Mouse (Mus musculus): ENCODE results near the gene Vmn1r2. TPM values are rescaled to one million over a fixed set of nuclear protein-coding genes. Genes with fewer than 3 reads are reported as not detected.
"Not testable (repeated sequence)": the region's sequence is repeated elsewhere in the genome, so short reads cannot be mapped to it uniquely, and the experiment has no call there.

Gene Vmn1r2
- polyA plus RNA-seq, 1 experiment from 2014 or later, result not detected

- WGBS, result 91% methylated on average over 1 of the region's 1 CpGs
- H3K4me1 ChIP-seq (ENCODE audit: control insufficient read depth, insufficient read depth, low read length); H3K9ac ChIP-seq (ENCODE audit: low read depth, low read length); H3K27me3 ChIP-seq (ENCODE audit: control insufficient read depth, insufficient read depth, low read length); ATAC-seq (ENCODE audit: low FRiP score, low TSS enrichment); H3K27ac ChIP-seq (ENCODE audit: low read depth, low read length); H3K4me3 ChIP-seq (ENCODE audit: low read length); H3K4me2 ChIP-seq (replicated peaks; ENCODE audit: low read depth, low read length); H3K36me3 ChIP-seq (ENCODE audit: control insufficient read depth, insufficient read depth, low read length); H3K9me3 ChIP-seq (ENCODE audit: control insufficient read depth, low read length): not testable (repeated sequence)
Measured at GRCm38 (mm10) chr4:3185258-3185657, 18.1 kb downstream of the Vmn1r2 start, which contains the start of gene Vmn1r3. TSS of gene Vmn1r3 (minus strand) at chr4:3185358.

- WGBS, result 43% methylated on average over 1 of the region's 1 CpGs
- not testable (repeated sequence) for ATAC-seq (ENCODE audit: low FRiP score, low TSS enrichment)
Measured at GRCm38 (mm10) chr4:3209643-3210217, 42.6 kb downstream of the Vmn1r2 start.

GRCm38 (mm10) chr4:3213349-3213748, 46.2 kb downstream of the Vmn1r2 start:
- H3K27me3 ChIP-seq (ENCODE audit: control insufficient read depth, insufficient read depth, low read length); H3K9ac ChIP-seq (ENCODE audit: low read depth, low read length); H3K4me2 ChIP-seq (replicated peaks; ENCODE audit: low read depth, low read length); H3K27ac ChIP-seq (ENCODE audit: low read depth, low read length); H3K4me3 ChIP-seq (ENCODE audit: low read length); H3K9me3 ChIP-seq (ENCODE audit: control insufficient read depth, low read length); H3K36me3 ChIP-seq (ENCODE audit: control insufficient read depth, insufficient read depth, low read length); H3K4me1 ChIP-seq (ENCODE audit: control insufficient read depth, insufficient read depth, low read length): not testable (repeated sequence)
- 39% methylated on average over 3 of the region's 4 CpGs for WGBS
- ATAC-seq (ENCODE audit: low FRiP score, low TSS enrichment), result peak; percentile 32; the same call in 1 of the 2 replicates

More at GRCm38 (mm10) chr4:3209643-3210217, 42.6 kb downstream of the Vmn1r2 start:
- H3K4me1 ChIP-seq (ENCODE audit: control insufficient read depth, insufficient read depth, low read length); H3K4me3 ChIP-seq (ENCODE audit: low read length); H3K4me2 ChIP-seq (replicated peaks; ENCODE audit: low read depth, low read length); H3K27ac ChIP-seq (ENCODE audit: low read depth, low read length); H3K9me3 ChIP-seq (ENCODE audit: control insufficient read depth, low read length); H3K27me3 ChIP-seq (ENCODE audit: control insufficient read depth, insufficient read depth, low read length); H3K36me3 ChIP-seq (ENCODE audit: control insufficient read depth, insufficient read depth, low read length); H3K9ac ChIP-seq (ENCODE audit: low read depth, low read length): not testable (repeated sequence)

GRCm38 (mm10) chr4:3216382-3216781, 49.3 kb downstream of the Vmn1r2 start:
- ATAC-seq (ENCODE audit: low FRiP score, low TSS enrichment); H3K9me3 ChIP-seq (ENCODE audit: control insufficient read depth, low read length); H3K9ac ChIP-seq (ENCODE audit: low read depth, low read length); H3K36me3 ChIP-seq (ENCODE audit: control insufficient read depth, insufficient read depth, low read length); H3K4me3 ChIP-seq (ENCODE audit: low read length); H3K4me2 ChIP-seq (replicated peaks; ENCODE audit: low read depth, low read length); H3K4me1 ChIP-seq (ENCODE audit: control insufficient read depth, insufficient read depth, low read length); H3K27me3 ChIP-seq (ENCODE audit: control insufficient read depth, insufficient read depth, low read length); H3K27ac ChIP-seq (ENCODE audit: low read depth, low read length): not testable (repeated sequence)
- WGBS, result 73% methylated on average over 2 of the region's 2 CpGs

Other genes with a start within 250 kb of the Vmn1r2 start
- gene Vmn1r3, start 18.0 kb downstream of the Vmn1r2 start, polyA plus RNA-seq (2014; fragmentation: Nextera tagmentation; extraction: Ambion mirVana), result not detected in 2 replicates